Mouse (Mus musculus) ES-Bruce4 (cell line): ENCODE measurements around the gene Ern2.

Experiments
- CTCF ChIP-seq: IDR thresholded peaks from one replicate; pipeline ENCODE4 v1.8.1; 2011; ENCODE audit warnings: low read depth, low read length
- POLR2A ChIP-seq: IDR thresholded peaks from one replicate; pipeline ENCODE4 v1.8.1; 2011; ENCODE audit warnings: low read length; ENCODE audit not compliant: insufficient read depth

DNA sequence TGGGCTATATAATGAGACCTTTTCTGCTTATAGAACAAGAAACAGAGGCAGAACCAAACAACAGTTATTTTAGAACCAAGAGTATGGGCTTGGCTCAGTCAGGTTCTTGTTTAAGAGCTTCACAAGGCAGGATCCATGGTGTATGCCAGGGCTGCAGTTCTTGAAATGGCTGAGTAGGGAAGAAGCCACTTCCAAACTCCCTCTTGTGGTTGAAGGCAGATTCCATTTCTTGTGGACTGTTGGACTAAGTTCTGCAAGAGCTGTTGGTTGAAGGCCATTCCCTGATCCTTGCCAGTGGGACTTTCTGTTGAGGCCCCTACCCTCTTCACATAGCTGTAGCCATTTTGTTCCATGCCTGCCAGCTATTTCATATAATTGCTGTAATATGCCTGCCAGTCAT is 7.9 kb upstream of the Ern2 start:
- TF ChIP-seq CTCF (no peak), POLR2A (no peak)
